Mouse (Mus musculus) small intestine, adult 2 months (tissue): ENCODE data around the gene H2afv. TPM values are rescaled to one million over a fixed set of nuclear protein-coding genes. Genes with fewer than 3 reads are reported as not detected.

ENCODE experiments used
- H3K27ac ChIP-seq: fragments of 200-500 bp; 2 replicates; pipeline ENCODE4 v1.5.1; 2012; ENCODE audit warnings: low read depth, low read length, control low read depth, inconsistent platforms; ENCODE audit not compliant: insufficient read depth
- H3K27me3 ChIP-seq: fragments of 200-500 bp; 2 replicates; pipeline ENCODE4 v1.6.1; 2012; ENCODE audit warnings: mild to moderate bottlenecking, moderate library complexity, low read length, inconsistent platforms; ENCODE audit not compliant: control insufficient read depth, insufficient read depth
- H3K36me3 ChIP-seq: fragments of 200-500 bp; 2 replicates; pipeline ENCODE4 v1.6.1; 2012; ENCODE audit warnings: mild to moderate bottlenecking, low read length, control low read depth, inconsistent platforms; ENCODE audit not compliant: control insufficient read depth, insufficient read depth
- H3K4me1 ChIP-seq: fragments of 200-500 bp; 2 replicates; pipeline ENCODE4 v1.6.1; 2012; ENCODE audit warnings: low read length, inconsistent platforms, mixed read lengths; ENCODE audit not compliant: control insufficient read depth, insufficient read depth, insufficient read length
- H3K4me3 ChIP-seq: fragments of 200-500 bp; 2 replicates; pipeline ENCODE4 v1.5.1; 2012; ENCODE audit warnings: low read depth, mild to moderate bottlenecking, control low read depth, inconsistent platforms, low read length, moderate library complexity
- CTCF ChIP-seq: fragments of 200-500 bp; IDR thresholded peaks from 2 replicates; pipeline ENCODE4 v1.5.1; 2012; ENCODE audit warnings: low read depth, mild to moderate bottlenecking, control low read depth, inconsistent platforms, low read length, moderate library complexity, mixed read lengths; ENCODE audit not compliant: insufficient replicate concordance, insufficient read length; ENCODE audit errors: extremely low read depth
- POLR2A ChIP-seq: fragments of 200-500 bp; IDR thresholded peaks from 2 replicates; pipeline ENCODE4 v1.6.1; 2012; ENCODE audit warnings: low read depth, mild to moderate bottlenecking, control low read depth, inconsistent platforms, low read length, moderate library complexity
- WGBS: fragments of 180-500 bp; shearing (Covaris S2); methylation state at CpG from one replicate; pipeline ENCODE4 v1.1.7; 2018; 5-methylcytosine and 5-hydroxymethylcytosine counted together
- polyA plus RNA-seq: library from polyadenylated mRNA; depleted of rRNA; stranded (reverse); fragments of >200 nt; gene quantifications from 2 replicates; pipeline ENCODE4 v1.2.3, GENCODE M21; 2012

The H2afv gene
- polyA plus RNA-seq, 1 experiment = 141 TPM

DNA sequence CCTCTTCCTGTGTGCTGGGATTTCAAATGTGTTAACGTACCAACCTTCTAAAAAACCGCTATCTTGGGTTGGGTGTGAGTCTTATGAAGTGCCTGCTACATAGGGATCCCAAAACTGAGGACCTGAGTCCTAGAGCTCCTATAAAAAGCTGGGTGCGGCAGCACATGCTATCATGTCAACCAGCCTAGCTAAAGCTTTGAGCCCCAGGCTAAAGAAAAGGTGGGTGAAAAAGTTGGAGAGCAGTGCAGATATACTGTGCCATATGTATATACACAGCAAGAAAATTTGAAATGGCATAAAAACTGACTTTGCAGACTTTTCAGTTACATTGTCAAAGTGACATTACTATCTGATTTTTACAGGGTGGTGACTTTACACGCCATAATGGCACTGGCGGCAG lies 25.5 kb downstream of the H2afv start:
- TF ChIP-seq CTCF (no peak), POLR2A (no peak)

DNA sequence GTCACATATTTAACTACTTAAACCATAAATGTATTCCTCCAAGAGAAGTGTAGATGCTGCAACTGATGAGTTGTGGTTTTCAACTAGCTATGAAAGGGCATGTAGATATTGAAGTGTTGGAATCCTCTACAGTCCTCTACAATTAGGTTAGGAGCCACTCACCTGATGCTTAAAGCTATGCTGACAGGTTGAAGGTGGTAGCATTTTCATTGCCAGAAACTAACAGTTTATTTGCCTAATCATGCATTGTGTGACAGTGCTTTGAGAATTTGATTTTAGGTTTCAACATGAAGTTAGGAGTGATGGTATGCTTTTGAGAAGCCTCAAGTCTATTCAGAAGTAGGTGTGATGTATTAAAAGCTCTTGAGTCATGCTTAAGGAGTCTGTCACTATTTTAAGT lies 26.8 kb downstream of the H2afv start:
- Histone ChIP-seq H3K27me3 (no peaks in the 10 kb centered on the region), H3K4me3 (no peak overlapping the region), H3K36me3 (peaks cover 23% of the 10 kb centered on the region), H3K27ac (no peak overlapping the region), H3K4me1 (peaks cover 4% of the 10 kb centered on the region; the same call in 1 of the 2 replicates)
- TF ChIP-seq POLR2A (no peak), CTCF (no peak)

More for the DNA sequence above, 25.5 kb downstream of the H2afv start:
- H3K4me1 ChIP-seq = peaks cover 4% of the 10 kb centered on the region; the same call in 1 of the 2 replicates
- H3K27ac ChIP-seq = no peak overlapping the region
- 69% methylated on average over 5 of the region's 5 CpGs for WGBS
- no peak overlapping the region for H3K4me3 ChIP-seq
- peaks cover 31% of the 10 kb centered on the region for H3K36me3 ChIP-seq
- H3K27me3 ChIP-seq = no peaks in the 10 kb centered on the region

DNA sequence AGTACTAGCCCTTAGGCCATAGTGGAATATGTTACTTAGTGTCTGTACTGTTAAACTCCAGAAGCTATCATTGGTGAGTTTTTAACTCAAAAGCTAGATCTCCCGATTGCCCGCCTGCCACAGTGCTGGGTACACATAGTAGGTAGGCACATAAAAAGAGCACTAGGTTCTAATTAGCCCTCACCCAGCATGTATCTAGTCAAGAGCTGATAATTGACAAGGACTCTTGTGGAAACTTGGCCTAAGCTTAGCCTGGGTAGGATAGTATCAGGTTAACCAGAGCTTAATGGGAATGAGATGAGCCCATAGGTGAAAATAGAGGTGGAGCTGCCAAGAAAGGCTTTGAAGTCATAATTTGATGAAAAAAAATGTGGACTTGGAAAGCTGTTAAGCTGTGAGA lies 27.2 kb downstream of the H2afv start:
- Histone ChIP-seq H3K27ac (no peak overlapping the region), H3K36me3 (peaks cover 23% of the 10 kb centered on the region), H3K27me3 (no peaks in the 10 kb centered on the region), H3K4me1 (peaks cover 4% of the 10 kb centered on the region; the same call in 1 of the 2 replicates), H3K4me3 (peak overlapping the region; percentile 91; the same call in 1 of the 2 replicates)
- no peak for TF ChIP-seq POLR2A
- 8% methylated on average over 2 of the region's 2 CpGs for WGBS

DNA sequence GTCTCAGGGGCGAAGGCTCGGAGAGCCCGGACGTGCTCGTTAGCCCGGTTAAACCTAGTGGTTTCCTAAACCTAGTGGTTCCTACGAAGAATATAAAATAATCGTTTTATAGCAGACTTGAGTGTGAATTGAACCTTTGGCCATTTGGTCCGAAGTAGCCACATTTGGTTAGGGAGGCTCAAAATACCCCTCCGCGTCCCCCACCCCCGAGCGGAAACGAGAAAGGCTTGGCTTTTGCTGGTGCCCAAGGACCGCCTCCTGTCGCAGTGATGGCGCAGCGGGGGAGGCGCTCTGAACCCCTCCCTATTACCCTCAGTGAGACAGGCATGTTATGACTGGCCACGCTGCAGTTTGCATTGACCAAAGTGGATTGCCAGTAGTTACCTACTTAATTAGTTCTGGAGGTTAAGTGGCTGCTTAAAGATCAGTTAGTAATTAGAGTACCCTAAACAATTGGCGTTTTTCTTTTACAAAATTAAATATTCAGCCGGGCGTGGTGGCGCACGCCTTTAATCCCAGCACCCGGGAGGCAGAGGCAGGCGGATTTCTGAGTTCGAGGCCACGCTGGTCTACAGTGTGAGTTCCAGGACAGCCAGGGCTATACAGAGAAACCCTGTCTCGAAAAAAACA lies 27.7 kb downstream of the H2afv start:
- Histone ChIP-seq H3K27ac (peak overlapping the region; percentile 90), H3K4me1 (peaks cover 4% of the 10 kb centered on the region; the same call in 1 of the 2 replicates), H3K36me3 (peaks cover 22% of the 10 kb centered on the region), H3K27me3 (no peaks in the 10 kb centered on the region), H3K4me3 (peak overlapping the region; percentile 91)
- WGBS = under 1% methylated on average over 30 of the region's 30 CpGs
- TF ChIP-seq CTCF = no peak
- TF ChIP-seq POLR2A = no peak

DNA sequence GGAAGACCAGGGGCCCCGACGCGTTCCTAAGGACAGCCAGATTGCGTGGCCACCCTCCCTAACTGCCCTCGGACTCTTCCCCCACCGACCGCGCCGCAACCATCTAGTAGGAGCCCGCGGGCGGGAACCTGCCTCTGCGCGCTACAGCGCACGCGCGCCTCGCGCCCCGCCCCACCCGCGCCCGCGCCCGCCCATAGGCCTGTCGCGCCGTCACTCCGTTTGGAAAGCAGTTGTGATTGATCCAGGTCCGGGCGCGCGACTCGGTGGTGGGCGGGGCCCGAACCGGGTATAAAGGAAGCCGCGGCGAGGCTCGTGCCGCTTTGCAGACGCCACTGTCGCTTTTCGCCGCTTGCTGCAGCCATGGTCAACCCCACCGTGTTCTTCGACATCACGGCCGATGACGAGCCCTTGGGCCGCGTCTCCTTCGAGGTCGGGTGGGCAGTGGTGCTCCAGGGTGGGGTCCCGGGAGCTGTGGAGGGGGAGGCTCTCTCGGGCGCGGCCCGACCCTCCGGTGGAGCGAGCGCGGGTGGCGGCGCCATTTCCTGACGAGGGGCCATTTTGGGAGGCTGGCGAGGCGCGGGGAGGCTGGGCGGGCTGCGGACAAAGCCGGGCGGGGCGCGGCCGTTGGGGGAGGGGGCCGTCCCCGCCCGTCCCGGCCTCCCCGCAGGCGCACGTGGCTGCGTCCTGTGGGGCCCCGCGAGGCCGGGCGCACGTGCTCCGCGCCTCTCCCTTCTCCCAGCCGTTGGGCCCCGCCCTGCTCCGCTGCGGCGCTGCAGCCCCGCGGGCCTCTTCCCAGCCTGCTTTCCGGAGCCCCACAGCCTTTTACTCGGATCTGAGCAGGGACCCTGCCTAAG lies 28.5 kb downstream of the H2afv start:
- peak overlapping the region; percentile 91 for H3K4me3 ChIP-seq
- peaks cover 20% of the 10 kb centered on the region for H3K36me3 ChIP-seq
- WGBS = under 1% methylated on average over 102 of the region's 102 CpGs
- peaks cover 4% of the 10 kb centered on the region; the same call in 1 of the 2 replicates for H3K4me1 ChIP-seq
- no peaks in the 10 kb centered on the region for H3K27me3 ChIP-seq
- TF ChIP-seq POLR2A (peak; percentile 91), CTCF (no peak)
- peak overlapping the region; percentile 90 for H3K27ac ChIP-seq

DNA sequence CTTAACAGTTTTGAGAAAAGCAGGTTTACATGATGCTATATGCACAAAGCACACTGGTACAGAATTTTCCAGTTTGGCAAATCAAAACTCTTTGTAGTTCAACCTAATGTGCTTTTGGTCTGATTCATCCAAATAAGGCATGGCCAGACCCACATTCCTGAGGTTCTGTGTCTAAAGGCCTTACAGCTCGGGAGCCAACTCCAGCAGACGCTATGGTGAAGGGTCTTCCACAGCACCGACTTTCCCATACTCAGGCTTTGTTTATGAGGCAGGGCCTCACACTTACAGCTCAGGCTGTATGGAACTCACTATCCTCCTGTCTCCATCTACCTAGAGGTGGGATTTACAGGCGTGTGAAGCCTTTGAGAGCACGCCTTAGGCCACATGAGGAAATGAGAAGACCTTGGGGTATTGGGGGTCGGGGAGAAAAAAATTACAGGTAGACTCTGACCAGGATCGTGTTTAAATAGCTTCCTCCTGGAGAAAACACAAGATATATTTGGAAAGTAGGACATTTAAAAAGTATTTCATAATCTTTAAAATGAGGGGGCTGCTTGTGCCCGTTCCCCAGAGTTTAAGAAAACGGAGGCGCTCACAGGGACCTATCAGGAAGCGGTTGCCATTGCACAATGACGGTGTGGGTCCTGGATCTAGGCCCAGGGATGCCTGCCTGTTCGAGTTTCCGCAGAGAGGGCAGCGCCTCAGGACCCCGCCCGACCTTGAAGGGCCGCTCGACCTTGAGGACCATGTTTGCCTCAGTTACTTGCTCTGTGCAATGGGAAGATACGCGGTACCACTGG lies 29.3 kb downstream of the H2afv start, which contains the start of gene Ppia:
Gene Ppia, plus strand, starts transcription at position 693 of the 800 bp plus-strand sequence.
- Histone ChIP-seq H3K27ac (peak within 1 kb of the TSS; percentile 90), H3K4me3 (peak within 1 kb of the TSS; percentile 91), H3K4me1 (peaks cover 4% of the 10 kb centered on the region; the same call in 1 of the 2 replicates), H3K36me3 (peaks cover 12% of the 10 kb centered on the region), H3K27me3 (no peaks in the 10 kb centered on the region)
- WGBS = 11% methylated on average over 21 of the region's 21 CpGs
- TF ChIP-seq POLR2A (no peak), CTCF (no peak)
